Mouse (Mus musculus) heart, embryonic 15.5 days (tissue): Measurements from ENCODE around the gene Rps29. TPM values are rescaled to one million over a fixed set of nuclear protein-coding genes. Genes with fewer than 3 reads are reported as not detected.

Experiments
- ATAC-seq: fragments of 200-750 bp; cut with Nextera tagmentation; replicated peaks from 2 replicates; pipeline ENCODE4 v1.8.0; 2017; ENCODE audit warnings: low read depth, moderate TSS enrichment; ENCODE audit not compliant: insufficient number of reproducible peaks, insufficient read depth, low FRiP score
- H3K27ac ChIP-seq: fragments of 300-500 bp; sonication (generic); 2 replicates; pipeline ENCODE4 v1.5.1; 2015; ENCODE audit warnings: mild to moderate bottlenecking, inconsistent platforms
- H3K27me3 ChIP-seq: fragments of 300-500 bp; sonication (generic); 2 replicates; pipeline ENCODE4 v1.6.1; 2015; ENCODE audit warnings: inconsistent platforms
- H3K36me3 ChIP-seq: fragments of 300-500 bp; sonication (generic); 2 replicates; pipeline ENCODE4 v1.6.1; 2015; ENCODE audit warnings: mild to moderate bottlenecking, inconsistent platforms
- H3K4me1 ChIP-seq: fragments of 300-500 bp; sonication (generic); replicated peaks from 2 replicates; pipeline ENCODE4 v1.6.1; 2015; ENCODE audit warnings: inconsistent platforms
- H3K4me2 ChIP-seq: fragments of 300-500 bp; sonication (generic); 2 replicates; pipeline ENCODE4 v1.6.1; 2015; ENCODE audit warnings: inconsistent platforms, mild to moderate bottlenecking, moderate library complexity
- H3K4me3 ChIP-seq: fragments of 300-500 bp; sonication (generic); 2 replicates; pipeline ENCODE4 v1.5.1; 2015; ENCODE audit warnings: mild to moderate bottlenecking, inconsistent platforms
- H3K9ac ChIP-seq: fragments of 300-500 bp; sonication (generic); 2 replicates; pipeline ENCODE4 v1.6.1; 2015; ENCODE audit warnings: mild to moderate bottlenecking, inconsistent platforms
- H3K9me3 ChIP-seq: fragments of 300-500 bp; sonication (generic); replicated peaks from 2 replicates; pipeline ENCODE4 v1.6.1; 2016; ENCODE audit warnings: inconsistent platforms
- WGBS: fragments of 180-500 bp; shearing (Covaris S2); methylation state at CpG from one replicate; pipeline ENCODE4 v1.1.7; 2015; ENCODE audit warnings: mixed read lengths; 5-methylcytosine and 5-hydroxymethylcytosine counted together
- microRNA-seq: library from miRNA; unstranded; fragments of <30 nt; microRNA quantifications from one replicate; pipeline ENCODE4, GENCODE M21; 2016
- polyA plus RNA-seq: library from polyadenylated mRNA; unstranded; fragments of >200 nt; fragmentation: Nextera tagmentation; extraction: Ambion mirVana; gene quantifications from 2 replicates; pipeline ENCODE4 v1.2.1, GENCODE M21; 2015

The Rps29 gene
- polyA plus RNA-seq, 1 experiment from 2014 or later = 1,363 TPM

GRCm38 (mm10) chr12:69125066-69125465, 33.9 kb downstream of the Rps29 start:
- ATAC-seq = no peak
- no peak overlapping the region for H3K9ac ChIP-seq
- no peak overlapping the region for H3K4me3 ChIP-seq
- WGBS = 84% methylated on average over 5 of the region's 5 CpGs
- H3K36me3 ChIP-seq = no peaks in the 10 kb centered on the region
- no peaks in the 10 kb centered on the region for H3K27me3 ChIP-seq
- no peak overlapping the region for H3K27ac ChIP-seq
- no peak overlapping the region for H3K4me2 ChIP-seq
- no peaks in the 10 kb centered on the region for H3K9me3 ChIP-seq
- H3K4me1 ChIP-seq = 0 out of 2 replicates have a peak, but pooled peaks cover 2% of the 10 kb centered on the region

DNA sequence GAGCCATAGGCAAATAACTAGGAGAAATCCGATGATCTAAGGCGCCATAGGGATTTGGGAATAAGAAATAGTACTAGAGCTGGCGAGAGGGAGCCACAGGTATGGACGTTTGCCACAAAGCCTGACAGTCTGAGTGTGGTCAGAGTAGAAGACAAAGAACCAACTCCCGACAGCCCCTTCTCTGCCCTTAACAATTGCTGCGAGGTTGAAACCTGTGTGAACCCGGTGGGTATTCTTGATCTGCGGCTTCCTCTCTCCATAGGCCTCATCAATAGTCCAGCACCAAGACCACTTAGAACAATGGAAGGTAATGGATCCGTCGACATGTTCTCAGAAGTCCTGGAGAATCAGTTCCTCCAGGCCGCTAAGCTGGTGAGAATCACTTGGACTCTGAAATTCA, 36.2 kb downstream of the Rps29 start:
- Histone ChIP-seq H3K9me3 (no peaks in the 10 kb centered on the region), H3K27me3 (no peaks in the 10 kb centered on the region), H3K36me3 (no peaks in the 10 kb centered on the region), H3K4me2 (no peak overlapping the region), H3K4me1 (no peaks in the 10 kb centered on the region), H3K9ac (no peak overlapping the region), H3K4me3 (no peak overlapping the region), H3K27ac (no peak overlapping the region)
- 81% methylated on average over 11 of the region's 11 CpGs for WGBS
- no peak for ATAC-seq

GRCm38 (mm10) chr12:69119908-69120307, 39.1 kb downstream of the Rps29 start:
- H3K27ac ChIP-seq = no peak overlapping the region
- H3K9me3 ChIP-seq = no peaks in the 10 kb centered on the region
- no peaks in the 10 kb centered on the region for H3K36me3 ChIP-seq
- no peak for ATAC-seq
- no peak overlapping the region for H3K9ac ChIP-seq
- H3K27me3 ChIP-seq = no peaks in the 10 kb centered on the region
- 81% methylated on average over 6 of the region's 6 CpGs for WGBS
- no peak overlapping the region for H3K4me2 ChIP-seq
- no peaks in the 10 kb centered on the region for H3K4me1 ChIP-seq
- no peak overlapping the region for H3K4me3 ChIP-seq

Small RNA genes within 50 kb of the gene (microRNA-seq; reads per million reads assigned to microRNA genes)
- gene Gm47287 (not detected), gene Gm47295 (0.63 reads per million)

Other genes with a start within 250 kb of the Rps29 start
- gene Lrr1, start 9.6 kb upstream of the Rps29 start, polyA plus RNA-seq = 10.4 and 12.6 TPM in 2 replicates
- gene Rpl36al, start 24.9 kb upstream of the Rps29 start, polyA plus RNA-seq = 376 and 496 TPM in 2 replicates
- 40.1 and 45.2 TPM in 2 replicates for gene Mgat2, start 25.0 kb upstream of the Rps29 start, polyA plus RNA-seq
- gene Gm49383, start 37.9 kb upstream of the Rps29 start, polyA plus RNA-seq = 14.3 and 16.2 TPM in 2 replicates
- 6.1 and 7.7 TPM in 2 replicates for gene Dnaaf2, start 39.2 kb upstream of the Rps29 start, polyA plus RNA-seq
- 11.2 and 15.0 TPM in 2 replicates for gene Gm49384, start 45.1 kb upstream of the Rps29 start, polyA plus RNA-seq
- 12.7 and 16.0 TPM in 2 replicates for gene Pole2, start 69.0 kb upstream of the Rps29 start, polyA plus RNA-seq
- gene Klhdc1, start 82.0 kb upstream of the Rps29 start, polyA plus RNA-seq = 8.0 and 10.9 TPM in 2 replicates
- 122 and 123 TPM in 2 replicates for gene Klhdc2, start 137.5 kb upstream of the Rps29 start, polyA plus RNA-seq
- gene Nemf, start 198.0 kb upstream of the Rps29 start, polyA plus RNA-seq = 57.6 and 59.3 TPM in 2 replicates
- 38.2 and 40.5 TPM in 2 replicates for gene Arf6, start 213.0 kb upstream of the Rps29 start, polyA plus RNA-seq
- gene Gm9887, start 213.3 kb upstream of the Rps29 start, polyA plus RNA-seq = 1.1 and 1.5 TPM in 2 replicates